Mouse (Mus musculus) MEL (cell line): ENCODE results near the gene Styk1. TPM values are rescaled to one million over a fixed set of nuclear protein-coding genes. Genes with fewer than 3 reads are reported as not detected.

Experiments used
- DNase-seq: peaks from one replicate; pipeline ENCODE4 v3.0.0; 2011; ENCODE audit warnings: low read depth, low spot score
- H3K27ac ChIP-seq: 2 replicates; pipeline ENCODE4 v1.5.1; 2012; ENCODE audit warnings: low read depth, mild to moderate bottlenecking, control low read depth, low read length, moderate library complexity; ENCODE audit not compliant: control insufficient read depth
- H3K27me3 ChIP-seq, 2 experiments: fragments of 150-350 bp in 1 of 2; sonication (generic) in 1 of 2; 2 replicates each; pipeline ENCODE4 v1.6.1; 2012; ENCODE audit warnings: low read length in 2 of 2, mild to moderate bottlenecking in 2 of 2, improper control_type of control experiment in 1 of 2, moderate library complexity in 1 of 2; ENCODE audit not compliant: insufficient read depth in 2 of 2, control insufficient read depth in 1 of 2
- H3K36me3 ChIP-seq, 2 experiments: 2 replicates each; pipeline ENCODE4 v1.6.1; 2012 to 2014; ENCODE audit warnings: low read length in 2 of 2, improper control_type of control experiment in 1 of 2, inconsistent platforms in 1 of 2, mild to moderate bottlenecking in 1 of 2; ENCODE audit not compliant: insufficient read depth in 2 of 2, control insufficient read depth in 1 of 2
- H3K4me1 ChIP-seq, 2 experiments: fragments of 150-350 bp in 1 of 2; sonication (generic) in 1 of 2; 2 replicates each; pipeline ENCODE4 v1.6.1; 2012; ENCODE audit warnings: low read length in 2 of 2, improper control_type of control experiment in 1 of 2, mild to moderate bottlenecking in 1 of 2; ENCODE audit not compliant: insufficient read depth in 2 of 2, control insufficient read depth in 1 of 2
- H3K4me3 ChIP-seq, 2 experiments: fragments of 150-350 bp in 1 of 2; sonication (generic) in 1 of 2; 2 replicates each; pipeline ENCODE4 v1.5.1; 2012; ENCODE audit warnings: low read depth in 2 of 2, low read length in 2 of 2, mild to moderate bottlenecking in 2 of 2, moderate library complexity in 2 of 2, control low read depth in 1 of 2, improper control_type of control experiment in 1 of 2; ENCODE audit not compliant: control insufficient read depth in 1 of 2, insufficient read depth in 1 of 2
- H3K79me2 ChIP-seq: 2 replicates; pipeline ENCODE4 v1.6.1; 2012; ENCODE audit warnings: mild to moderate bottlenecking, low read length, moderate library complexity; ENCODE audit not compliant: control insufficient read depth, poor library complexity, insufficient read depth
- H3K9ac ChIP-seq: 2 replicates; pipeline ENCODE4 v1.6.1; 2012; ENCODE audit warnings: low read depth, mild to moderate bottlenecking, control low read depth, low read length, moderate library complexity; ENCODE audit not compliant: control insufficient read depth, poor library complexity, severe bottlenecking
- H3K9me3 ChIP-seq: fragments of 150-350 bp; sonication (generic); replicated peaks from 2 replicates; pipeline ENCODE4 v1.6.1; 2012; ENCODE audit warnings: mild to moderate bottlenecking, low read length, improper control_type of control experiment, moderate library complexity; ENCODE audit not compliant: insufficient read depth
- BHLHE40 ChIP-seq: IDR thresholded peaks from 2 replicates; pipeline ENCODE4 v1.6.1; 2012; ENCODE audit warnings: low read depth, mild to moderate bottlenecking, inconsistent platforms, low read length, improper control_type of control experiment, borderline replicate concordance
- CHD1 ChIP-seq: IDR thresholded peaks from 2 replicates; pipeline ENCODE4 v1.6.1; 2012; ENCODE audit warnings: low read depth, mild to moderate bottlenecking, inconsistent platforms, low read length, improper control_type of control experiment
- E2F4 ChIP-seq: IDR thresholded peaks from 2 replicates; pipeline ENCODE4 v1.6.1; 2011; ENCODE audit warnings: low read depth, low read length, improper control_type of control experiment, borderline replicate concordance
- ELF1 ChIP-seq: IDR thresholded peaks from 2 replicates; pipeline ENCODE4 v1.6.1; 2014; ENCODE audit warnings: low read depth, mild to moderate bottlenecking, inconsistent platforms, low read length, improper control_type of control experiment, moderate library complexity
- ETS1 ChIP-seq: IDR thresholded peaks from 2 replicates; pipeline ENCODE4 v1.6.1; 2012; ENCODE audit warnings: low read depth, mild to moderate bottlenecking, inconsistent platforms, low read length, improper control_type of control experiment, moderate library complexity
- GABPA ChIP-seq: IDR thresholded peaks from 2 replicates; pipeline ENCODE4 v1.6.1; 2012; ENCODE audit warnings: low read depth, mild to moderate bottlenecking, inconsistent platforms, low read length, improper control_type of control experiment, moderate library complexity
- GATA1 ChIP-seq: IDR thresholded peaks from 2 replicates; pipeline ENCODE4 v1.6.1; 2011; ENCODE audit warnings: low read depth, low read length, improper control_type of control experiment
- HCFC1 ChIP-seq: IDR thresholded peaks from 2 replicates; pipeline ENCODE4 v1.6.1; 2012; ENCODE audit warnings: low read depth, mild to moderate bottlenecking, inconsistent platforms, low read length, improper control_type of control experiment, moderate library complexity
- JUND ChIP-seq: IDR thresholded peaks from 2 replicates; pipeline ENCODE4 v1.6.1; 2011; ENCODE audit warnings: low read depth, mild to moderate bottlenecking, improper control_type of control experiment, low read length
- KAT2A ChIP-seq: conservative IDR thresholded peaks from 2 replicates; pipeline ENCODE4 v1.6.1; 2012; ENCODE audit warnings: low read depth, low read length, improper control_type of control experiment, inconsistent platforms
- MAX ChIP-seq: IDR thresholded peaks from 2 replicates; pipeline ENCODE4 v1.6.1; 2011; ENCODE audit warnings: low read length, improper control_type of control experiment
- MAZ ChIP-seq: IDR thresholded peaks from 2 replicates; pipeline ENCODE4 v1.6.1; 2012; ENCODE audit warnings: low read depth, mild to moderate bottlenecking, inconsistent platforms, low read length, improper control_type of control experiment
- MYB ChIP-seq: IDR thresholded peaks from 2 replicates; pipeline ENCODE4 v1.6.1; 2011; ENCODE audit warnings: mild to moderate bottlenecking, low read depth, low read length, improper control_type of control experiment
- MYC ChIP-seq: IDR thresholded peaks from 2 replicates; pipeline ENCODE4 v1.6.1; 2011; ENCODE audit warnings: low read depth, mild to moderate bottlenecking, low read length, improper control_type of control experiment, moderate library complexity
- NELFE ChIP-seq: IDR thresholded peaks from 2 replicates; pipeline ENCODE4 v1.6.1; 2011; ENCODE audit warnings: low read depth, low read length, improper control_type of control experiment
- NRF1 ChIP-seq: IDR thresholded peaks from 2 replicates; pipeline ENCODE4 v1.6.1; 2014; ENCODE audit warnings: low read depth, mild to moderate bottlenecking, inconsistent platforms, low read length, improper control_type of control experiment, moderate library complexity; ENCODE audit not compliant: poor library complexity, insufficient read depth, severe bottlenecking
- POLR2A ChIP-seq, 2 experiments: IDR thresholded peaks; 2 replicates each; pipeline ENCODE4 v1.6.1; 2011 to 2012; ENCODE audit warnings: low read length in 2 of 2, mild to moderate bottlenecking in 2 of 2, control low read depth in 1 of 2, improper control_type of control experiment in 1 of 2, low read depth in 1 of 2, moderate library complexity in 1 of 2; ENCODE audit not compliant: control insufficient read depth in 1 of 2, insufficient read depth in 1 of 2, poor library complexity in 1 of 2
- POLR2AphosphoS2 ChIP-seq: IDR thresholded peaks from 2 replicates; pipeline ENCODE4 v1.6.1; 2011; ENCODE audit warnings: low read length, improper control_type of control experiment
- POLR2AphosphoS5 ChIP-seq: IDR thresholded peaks from 2 replicates; pipeline ENCODE4 v1.6.1; 2012; ENCODE audit warnings: low read depth, borderline replicate concordance, mild to moderate bottlenecking, inconsistent platforms, low read length, moderate library complexity, mixed read lengths
- RAD21 ChIP-seq: IDR thresholded peaks from 2 replicates; pipeline ENCODE4 v1.6.1; 2011; ENCODE audit warnings: mild to moderate bottlenecking, low read depth, low read length, improper control_type of control experiment
- RCOR1 ChIP-seq: IDR thresholded peaks from 2 replicates; pipeline ENCODE4 v1.6.1; 2012; ENCODE audit warnings: low read depth, mild to moderate bottlenecking, inconsistent platforms, low read length, improper control_type of control experiment
- SIN3A ChIP-seq: IDR thresholded peaks from 2 replicates; pipeline ENCODE4 v1.6.1; 2012; ENCODE audit warnings: low read length, improper control_type of control experiment, inconsistent platforms
- SMC3 ChIP-seq: IDR thresholded peaks from 2 replicates; pipeline ENCODE4 v1.6.1; 2011; ENCODE audit warnings: low read depth, low read length, improper control_type of control experiment
- TBP ChIP-seq: IDR thresholded peaks from 2 replicates; pipeline ENCODE4 v1.8.0; 2011; ENCODE audit warnings: low read depth, low read length, improper control_type of control experiment
- UBTF ChIP-seq: IDR thresholded peaks from 2 replicates; pipeline ENCODE4 v1.6.1; 2012; ENCODE audit warnings: low read depth, mild to moderate bottlenecking, inconsistent platforms, low read length, improper control_type of control experiment, moderate library complexity, borderline replicate concordance; ENCODE audit not compliant: insufficient read depth
- USF2 ChIP-seq, 2 experiments: IDR thresholded peaks; 2 replicates each; pipeline ENCODE4 v1.6.1; 2011 to 2012; ENCODE audit warnings: improper control_type of control experiment in 2 of 2, low read length in 2 of 2, borderline replicate concordance in 1 of 2, inconsistent platforms in 1 of 2, low read depth in 1 of 2, mild to moderate bottlenecking in 1 of 2; ENCODE audit not compliant: insufficient read depth in 1 of 2
- ZC3H11A ChIP-seq: IDR thresholded peaks from 2 replicates; pipeline ENCODE4 v1.6.1; 2012; ENCODE audit warnings: low read depth, mild to moderate bottlenecking, inconsistent platforms, low read length, improper control_type of control experiment
- ZKSCAN1 ChIP-seq: IDR thresholded peaks from 2 replicates; pipeline ENCODE4 v1.6.1; 2012; ENCODE audit warnings: low read depth, mild to moderate bottlenecking, inconsistent platforms, low read length, improper control_type of control experiment, moderate library complexity
- ZMIZ1 ChIP-seq: IDR thresholded peaks from 2 replicates; pipeline ENCODE4 v1.6.1; 2012; ENCODE audit warnings: low read depth, mild to moderate bottlenecking, inconsistent platforms, low read length, improper control_type of control experiment, moderate library complexity
- ZNF384 ChIP-seq: IDR thresholded peaks from 2 replicates; pipeline ENCODE4 v1.6.1; 2012; ENCODE audit warnings: low read depth, mild to moderate bottlenecking, inconsistent platforms, low read length, improper control_type of control experiment
- polyA plus RNA-seq, 2 experiments: library from polyadenylated mRNA; stranded (reverse) in 1 of 2; unstranded in 1 of 2; fragments of >175 nt in 1 of 2; fragments of >200 nt in 1 of 2; gene quantifications; 2 replicates each; pipeline versions ENCODE4 v1.2.1 to v1.2.4; 2012; ENCODE audit warnings: low replicate concordance in 2 of 2, low read depth in 1 of 2; ENCODE audit not compliant: insufficient read length in 2 of 2, insufficient read depth in 1 of 2, missing spikeins in 1 of 2
- total RNA-seq: library from RNA; depleted of rRNA; stranded (reverse); fragments of 300-350 nt; gene quantifications from 2 replicates; pipeline ENCODE4 v1.2.3, GENCODE M21; 2012

Styk1 gene
- total and polyA plus RNA-seq, 3 experiments: 0.11 to 0.12 TPM; not detected in 1

DNA sequence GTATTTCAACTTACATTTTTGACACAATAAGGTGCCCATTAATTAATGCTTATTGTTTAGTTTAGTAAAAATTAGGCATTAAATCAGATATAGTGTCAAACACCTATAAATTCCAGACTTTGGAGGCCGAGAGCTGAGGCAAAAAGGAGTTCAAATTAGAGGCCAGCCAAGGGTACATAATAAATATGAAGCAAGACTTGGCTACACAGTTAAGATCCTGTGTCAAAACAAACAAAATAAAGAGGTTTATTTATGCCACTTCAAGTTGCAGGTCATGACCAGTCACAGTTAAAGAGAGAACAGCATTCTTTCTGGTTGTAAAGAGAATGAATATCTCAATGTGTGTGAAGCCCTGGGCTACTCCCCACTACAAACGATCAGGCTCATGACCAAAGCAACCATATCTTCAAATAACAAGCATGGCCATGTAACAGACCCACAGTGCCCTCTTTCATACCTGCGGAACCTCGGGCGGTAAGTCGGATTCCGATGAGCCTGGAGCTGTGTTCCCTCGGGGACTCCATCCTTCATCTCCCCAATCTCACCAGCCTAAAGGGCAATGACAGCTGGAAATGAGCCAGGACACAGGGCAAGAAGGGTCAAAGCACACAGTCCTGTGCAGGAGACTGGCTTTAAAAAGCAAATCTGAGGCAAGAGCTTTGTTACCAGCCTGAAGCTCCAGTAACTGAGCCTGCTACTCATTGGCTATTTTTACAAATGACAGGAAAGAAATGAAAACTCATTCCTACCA is 16.6 kb upstream of the Styk1 start:
- Histone ChIP-seq H3K36me3 (peaks cover 42 to 63% of the 10 kb centered on the region in 2 experiments), H3K27ac (peak overlapping the region; percentile 69), H3K9me3 (no peaks in the 10 kb centered on the region), H3K4me1 (peaks cover 26 to 36% of the 10 kb centered on the region in 2 experiments), H3K9ac (no peak overlapping the region), H3K4me3 (no peak overlapping the region), H3K79me2 (peaks cover 13% of the 10 kb centered on the region), H3K27me3 (no peaks in the 10 kb centered on the region)
- DNase-seq: no peak
- no peak for TF ChIP-seq BHLHE40
- no peak for TF ChIP-seq ETS1
- TF ChIP-seq ZKSCAN1: no peak
- TF ChIP-seq JUND: no peak
- TF ChIP-seq MAX: no peak
- TF ChIP-seq RCOR1: no peak
- no peak for TF ChIP-seq POLR2AphosphoS5
- no peak for TF ChIP-seq HCFC1
- TF ChIP-seq SMC3: no peak
- TF ChIP-seq POLR2AphosphoS2: no peak

- Histone ChIP-seq H3K79me2 (peaks cover 8% of the 10 kb centered on the region), H3K27ac (no peak overlapping the region), H3K4me3 (no peak overlapping the region), H3K9me3 (no peaks in the 10 kb centered on the region), H3K9ac (no peak overlapping the region), H3K36me3 (peaks cover 43 to 56% of the 10 kb centered on the region in 2 experiments), H3K4me1 (peaks cover 30 to 36% of the 10 kb centered on the region in 2 experiments), H3K27me3 (no peaks in the 10 kb centered on the region)
- peak; percentile 83 for DNase-seq
- TF ChIP-seq ZC3H11A: peak; percentile 21; the same call in 1 of the 2 replicates
- no peak for TF ChIP-seq NRF1
- TF ChIP-seq POLR2A (IDR thresholded peaks at IDR 0.05; ENCODE audit: control insufficient read depth in 1 of 2, insufficient read depth in 1 of 2, low read depth in 1 of 2, low read length in 2 of 2, poor library complexity in 1 of 2): no peak
- peak; percentile 30 for TF ChIP-seq RAD21
- no peak for TF ChIP-seq KAT2A
- TF ChIP-seq ETS1: peak; percentile 21; the same call in 1 of the 2 replicates
- peak; percentile 52 for TF ChIP-seq SMC3
- no peak for TF ChIP-seq ZMIZ1
- no peak for TF ChIP-seq MAZ
- no peak for TF ChIP-seq CHD1
- TF ChIP-seq MYC: no peak
- TF ChIP-seq POLR2AphosphoS2: no peak
- no peak for TF ChIP-seq E2F4
- TF ChIP-seq USF2 (IDR thresholded peaks at IDR 0.05; ENCODE audit: borderline replicate concordance in 1 of 2, insufficient read depth in 1 of 2, low read depth in 1 of 2, low read length in 2 of 2): no peak
- no peak for TF ChIP-seq MYB
- no peak for TF ChIP-seq TBP
- TF ChIP-seq NELFE: no peak
- no peak for TF ChIP-seq HCFC1
- no peak for TF ChIP-seq ELF1
- no peak for TF ChIP-seq ZKSCAN1
- no peak for TF ChIP-seq UBTF
- TF ChIP-seq ZNF384: no peak
- TF ChIP-seq GABPA: no peak
- no peak for TF ChIP-seq GATA1
- no peak for TF ChIP-seq SIN3A
Observed at GRCm38 (mm10) chr6:131367101-131367500, 13.7 kb upstream of the Styk1 start.
